Mouse (Mus musculus) limb, embryonic 13.5 days (tissue): ENCODE results near the gene Syt14. TPM values are rescaled to one million over a fixed set of nuclear protein-coding genes. Genes with fewer than 3 reads are reported as not detected.

Source experiments
- ATAC-seq: fragments of 200-750 bp; cut with Nextera tagmentation; 2 replicates; pipeline ENCODE4 v1.8.0; 2017; ENCODE audit warnings: low read depth, moderate number of reproducible peaks, moderate TSS enrichment; ENCODE audit not compliant: low FRiP score
- H3K27ac ChIP-seq: fragments of 300-500 bp; sonication (generic); 2 replicates; pipeline ENCODE4 v1.5.1; 2015; ENCODE audit warnings: inconsistent platforms, mild to moderate bottlenecking, moderate library complexity
- H3K27me3 ChIP-seq: fragments of 300-500 bp; sonication (generic); 2 replicates; pipeline ENCODE4 v1.6.1; 2015; ENCODE audit warnings: mild to moderate bottlenecking, inconsistent platforms
- H3K36me3 ChIP-seq: fragments of 300-500 bp; sonication (generic); 2 replicates; pipeline ENCODE4 v1.6.1; 2015; ENCODE audit warnings: inconsistent platforms, mild to moderate bottlenecking, moderate library complexity
- H3K4me1 ChIP-seq: fragments of 300-500 bp; sonication (generic); 2 replicates; pipeline ENCODE4 v1.6.1; 2015; ENCODE audit warnings: inconsistent platforms
- H3K4me2 ChIP-seq: fragments of 300-500 bp; sonication (generic); replicated peaks from 2 replicates; pipeline ENCODE4 v1.6.1; 2015; ENCODE audit warnings: inconsistent platforms, mild to moderate bottlenecking, moderate library complexity
- H3K4me3 ChIP-seq: fragments of 300-500 bp; sonication (generic); 2 replicates; pipeline ENCODE4 v1.5.1; 2015; ENCODE audit warnings: moderate library complexity, mild to moderate bottlenecking, inconsistent platforms
- H3K9ac ChIP-seq: fragments of 300-500 bp; sonication (generic); 2 replicates; pipeline ENCODE4 v1.6.1; 2015; ENCODE audit warnings: mild to moderate bottlenecking, inconsistent platforms
- H3K9me3 ChIP-seq: fragments of 300-500 bp; sonication (generic); 2 replicates; pipeline ENCODE4 v1.6.1; 2016; ENCODE audit warnings: inconsistent platforms
- WGBS: fragments of 180-500 bp; shearing (Covaris S2); methylation state at CpG from one replicate; pipeline ENCODE4 v1.1.7; 2015; 5-methylcytosine and 5-hydroxymethylcytosine counted together
- polyA plus RNA-seq: library from polyadenylated mRNA; unstranded; fragments of >200 nt; fragmentation: Nextera tagmentation; extraction: Ambion mirVana; gene quantifications from 2 replicates; pipeline ENCODE4 v1.2.1, GENCODE M21; 2015

Gene Syt14
- polyA plus RNA-seq, 1 experiment from 2014 or later = 3.6 TPM

DNA sequence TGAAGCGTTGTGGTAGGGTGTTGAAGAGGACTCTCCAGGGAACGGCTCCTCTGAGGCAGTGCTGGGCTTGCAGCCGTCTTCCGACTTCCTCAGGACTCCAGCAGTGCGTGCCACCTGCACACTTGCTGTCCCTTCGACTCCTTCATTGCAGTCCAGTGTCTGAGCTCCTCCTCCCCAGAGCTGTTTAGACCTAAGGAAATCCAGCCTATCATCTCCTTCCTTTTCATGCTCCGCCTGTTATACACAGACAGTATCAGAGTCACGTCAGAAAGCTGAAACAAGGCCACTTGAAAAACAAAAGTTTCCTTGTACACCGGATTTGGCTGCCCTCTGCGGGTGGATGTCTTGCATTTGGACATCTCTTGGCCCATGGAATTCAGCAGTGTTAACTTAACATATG, 138.4 kb downstream of the Syt14 start:
- no peaks in the 10 kb centered on the region for H3K27me3 ChIP-seq
- peaks cover 8% of the 10 kb centered on the region for H3K4me1 ChIP-seq
- H3K4me2 ChIP-seq = no peak overlapping the region
- no peak overlapping the region for H3K4me3 ChIP-seq
- no peaks in the 10 kb centered on the region for H3K9me3 ChIP-seq
- H3K9ac ChIP-seq = no peak overlapping the region
- H3K36me3 ChIP-seq = no peaks in the 10 kb centered on the region
- no peak for ATAC-seq
- 64% methylated on average over 10 of the region's 10 CpGs for WGBS
- H3K27ac ChIP-seq = no peak overlapping the region

DNA sequence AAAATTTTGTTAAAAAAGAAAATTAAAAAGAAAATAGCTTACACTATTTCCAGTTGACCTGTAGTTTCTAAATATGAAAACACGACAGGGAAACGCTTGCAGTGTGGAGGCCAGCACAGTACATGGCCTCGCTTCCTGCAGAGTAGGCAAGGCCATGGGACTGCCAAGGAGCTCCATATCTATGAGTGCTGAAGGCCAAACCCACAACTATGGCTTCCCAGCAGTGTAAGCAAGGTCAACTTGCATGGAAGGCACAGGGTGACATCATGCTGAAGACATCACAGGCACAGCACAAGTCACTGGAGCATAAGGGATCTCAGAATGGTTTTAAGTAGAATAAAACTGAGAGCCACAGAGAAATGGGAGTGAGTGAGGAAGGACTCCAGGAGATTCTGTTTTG, 139.5 kb downstream of the Syt14 start:
- peaks cover 4% of the 10 kb centered on the region for H3K4me1 ChIP-seq
- H3K36me3 ChIP-seq = no peaks in the 10 kb centered on the region
- no peak overlapping the region for H3K27ac ChIP-seq
- 95% methylated on average over 3 of the region's 3 CpGs for WGBS
- no peaks in the 10 kb centered on the region for H3K27me3 ChIP-seq
- no peak overlapping the region for H3K9ac ChIP-seq
- H3K4me2 ChIP-seq = no peak overlapping the region
- no peaks in the 10 kb centered on the region for H3K9me3 ChIP-seq
- no peak for ATAC-seq
- H3K4me3 ChIP-seq = no peak overlapping the region

DNA sequence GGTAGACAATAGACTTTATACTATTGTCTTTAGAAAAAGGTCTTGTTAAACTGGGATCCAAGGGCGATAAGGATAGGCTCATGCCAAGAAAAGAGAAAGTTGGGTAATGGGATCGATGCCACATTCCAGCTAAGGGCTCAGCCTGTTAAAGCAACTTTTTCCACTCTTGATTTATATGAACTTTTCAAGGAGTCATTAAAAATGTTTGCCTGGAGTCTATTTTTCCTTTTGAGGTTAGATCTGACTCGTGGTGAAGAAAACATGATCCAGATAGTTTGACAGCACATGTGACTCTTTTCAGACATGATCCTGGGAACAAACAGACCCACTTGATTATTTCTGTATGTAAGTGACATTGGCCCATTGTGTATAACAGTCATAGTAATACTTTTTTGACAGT, 144.9 kb downstream of the Syt14 start:
- no peaks in the 10 kb centered on the region for H3K4me1 ChIP-seq
- no peak overlapping the region for H3K9ac ChIP-seq
- H3K27ac ChIP-seq = no peak overlapping the region
- WGBS = 65% methylated on average over 3 of the region's 3 CpGs
- H3K27me3 ChIP-seq = no peaks in the 10 kb centered on the region
- no peaks in the 10 kb centered on the region for H3K36me3 ChIP-seq
- no peak for ATAC-seq
- no peak overlapping the region for H3K4me2 ChIP-seq
- no peaks in the 10 kb centered on the region for H3K9me3 ChIP-seq
- no peak overlapping the region for H3K4me3 ChIP-seq

- Histone ChIP-seq H3K9ac (no peak overlapping the region), H3K36me3 (no peaks in the 10 kb centered on the region), H3K9me3 (no peaks in the 10 kb centered on the region), H3K4me2 (no peak overlapping the region), H3K4me3 (no peak overlapping the region), H3K27me3 (no peaks in the 10 kb centered on the region), H3K27ac (no peak overlapping the region), H3K4me1 (no peaks in the 10 kb centered on the region)
- 69% methylated on average over 2 of the region's 2 CpGs for WGBS
- no peak for ATAC-seq
Measured at GRCm38 (mm10) chr1:192882617-192883295, 152.8 kb downstream of the Syt14 start.

DNA sequence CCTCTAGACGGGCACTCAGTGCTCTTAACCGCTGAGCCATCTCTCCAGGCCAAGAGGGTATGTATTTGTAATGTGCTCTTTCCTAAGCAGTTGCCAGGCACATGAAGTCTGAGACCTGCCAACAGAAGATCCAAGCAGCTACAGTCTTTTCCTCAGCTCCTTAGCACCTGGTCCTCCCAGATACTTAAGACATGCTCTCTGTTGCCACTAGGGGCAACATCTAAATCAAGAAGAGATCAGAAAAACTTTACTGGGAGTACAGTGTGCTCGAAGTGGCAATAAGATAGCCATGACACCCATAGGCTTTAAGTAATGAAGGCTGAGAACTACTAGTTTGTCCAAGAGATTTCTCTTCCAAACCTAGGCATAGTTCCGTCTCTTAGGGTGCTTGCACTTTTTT, 155.4 kb downstream of the Syt14 start:
- 80% methylated on average over 4 of the region's 4 CpGs for WGBS

DNA sequence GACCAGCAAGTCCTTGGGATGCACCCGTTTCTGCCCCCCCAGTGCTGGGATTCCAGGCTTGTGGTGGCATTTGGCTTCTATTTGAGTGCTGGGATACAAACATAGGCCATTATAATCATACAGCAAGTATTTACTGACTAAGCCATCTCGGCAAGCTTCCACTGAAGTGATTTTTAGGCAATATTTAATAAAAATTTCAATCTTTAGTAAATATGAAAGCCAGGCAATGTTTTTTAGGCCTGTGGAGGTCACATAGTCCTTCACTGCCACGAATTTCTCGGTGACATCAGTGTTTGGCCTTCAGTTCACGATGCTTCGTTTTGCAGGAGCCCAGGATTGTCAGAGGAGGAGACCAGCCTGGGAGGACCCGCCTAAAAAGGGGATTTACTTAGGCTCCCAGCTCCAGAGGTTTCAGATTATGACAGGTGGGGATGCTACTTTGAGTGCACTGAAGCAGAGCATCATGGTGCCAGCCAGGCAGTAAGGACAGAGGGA, 156.4 kb downstream of the Syt14 start:
- Histone ChIP-seq H3K36me3 (no peaks in the 10 kb centered on the region), H3K27me3 (0 out of 2 replicates have a peak, but pooled peaks cover 3% of the 10 kb centered on the region), H3K9me3 (no peaks in the 10 kb centered on the region), H3K4me3 (no peak overlapping the region), H3K27ac (no peak overlapping the region), H3K9ac (no peak overlapping the region), H3K4me1 (no peaks in the 10 kb centered on the region), H3K4me2 (no peak overlapping the region)
- 83% methylated on average over 7 of the region's 7 CpGs for WGBS
- no peak for ATAC-seq

More for the DNA sequence above, 155.4 kb downstream of the Syt14 start:
- Histone ChIP-seq H3K4me3 (no peak overlapping the region), H3K4me2 (no peak overlapping the region), H3K27ac (no peak overlapping the region), H3K9ac (no peak overlapping the region), H3K4me1 (no peaks in the 10 kb centered on the region), H3K9me3 (no peaks in the 10 kb centered on the region), H3K27me3 (no peaks in the 10 kb centered on the region), H3K36me3 (no peaks in the 10 kb centered on the region)
- no peak for ATAC-seq

DNA sequence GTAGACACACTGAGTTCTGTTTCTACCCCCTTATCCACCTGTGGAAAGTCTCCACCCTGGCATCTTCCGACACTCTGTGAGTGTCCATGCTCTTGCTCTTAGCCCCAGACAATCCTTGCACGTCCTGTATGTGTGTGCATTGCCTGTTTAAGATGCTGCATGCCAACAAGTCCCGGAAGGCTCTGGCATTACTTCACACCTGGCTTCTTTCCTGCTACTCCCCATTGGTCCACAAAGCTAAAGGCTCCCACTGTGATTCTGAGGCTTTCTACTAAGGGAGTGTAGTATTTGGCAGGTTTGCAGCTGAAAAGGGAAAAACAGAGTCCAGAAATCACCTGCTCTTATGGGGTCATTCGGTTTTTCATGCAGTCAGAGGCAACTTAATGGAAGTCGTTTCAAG, 162.7 kb downstream of the Syt14 start:
- Histone ChIP-seq H3K4me3 (no peak overlapping the region), H3K4me1 (peaks cover 5% of the 10 kb centered on the region), H3K9ac (no peak overlapping the region), H3K4me2 (no peak overlapping the region), H3K27ac (no peak overlapping the region), H3K27me3 (0 out of 2 replicates have a peak, but pooled peaks cover 3% of the 10 kb centered on the region), H3K36me3 (no peaks in the 10 kb centered on the region), H3K9me3 (no peaks in the 10 kb centered on the region)
- ATAC-seq = no peak
- WGBS = 54% methylated on average over 5 of the region's 5 CpGs

DNA sequence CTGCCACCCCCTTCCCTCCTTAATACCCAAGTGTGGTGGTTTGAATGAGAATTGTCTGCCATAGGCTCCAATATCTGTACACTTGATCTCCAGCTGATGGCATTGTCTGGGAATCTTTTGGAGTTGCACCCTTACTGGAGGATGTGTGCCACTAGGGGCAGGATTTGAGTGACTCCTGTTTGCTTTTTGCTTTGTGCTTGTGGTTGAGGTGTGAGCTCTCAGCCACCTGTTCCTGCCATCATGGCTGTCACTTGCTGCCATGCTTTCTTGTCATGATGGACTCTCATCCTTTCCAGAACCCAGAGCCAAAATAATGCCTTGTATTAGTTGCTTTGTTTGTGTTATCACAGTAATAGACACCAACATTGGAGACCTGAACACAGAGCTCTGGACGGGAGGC, 165.8 kb downstream of the Syt14 start:
- Histone ChIP-seq H3K4me1 (peaks cover 5% of the 10 kb centered on the region), H3K36me3 (no peaks in the 10 kb centered on the region), H3K4me2 (no peak overlapping the region), H3K27me3 (no peaks in the 10 kb centered on the region), H3K9me3 (no peaks in the 10 kb centered on the region), H3K4me3 (no peak overlapping the region), H3K27ac (no peak overlapping the region), H3K9ac (no peak overlapping the region)
- no peak for ATAC-seq
- 81% methylated on average over 1 of the region's 1 CpGs for WGBS

DNA sequence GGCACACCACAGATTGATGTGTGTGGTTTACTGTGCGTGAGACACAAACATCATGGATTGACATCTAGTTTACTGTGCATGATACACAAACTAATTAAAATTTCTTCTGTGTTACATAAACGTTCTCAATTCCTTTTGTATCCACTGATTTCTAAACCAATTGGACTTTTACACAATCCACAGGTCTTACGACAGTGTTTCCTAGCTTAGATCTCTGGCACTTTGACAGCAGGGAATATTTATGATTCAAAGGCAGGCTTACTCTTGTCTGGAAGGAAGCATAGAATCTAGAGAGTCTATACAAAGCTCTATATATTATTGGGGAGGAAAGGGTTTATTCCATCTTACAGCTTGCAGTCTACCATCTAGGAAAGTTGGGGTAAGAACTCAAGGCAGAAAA, 171.1 kb downstream of the Syt14 start:
- no peaks in the 10 kb centered on the region for H3K36me3 ChIP-seq
- no peak overlapping the region for H3K4me3 ChIP-seq
- H3K4me2 ChIP-seq = no peak overlapping the region
- 72% methylated on average over 3 of the region's 3 CpGs for WGBS
- no peaks in the 10 kb centered on the region for H3K9me3 ChIP-seq
- no peak overlapping the region for H3K27ac ChIP-seq
- ATAC-seq = no peak
- H3K9ac ChIP-seq = no peak overlapping the region
- peaks cover 28% of the 10 kb centered on the region for H3K4me1 ChIP-seq
- no peaks in the 10 kb centered on the region for H3K27me3 ChIP-seq

- peak; percentile 62 for ATAC-seq
- Histone ChIP-seq H3K27ac (peak overlapping the region; percentile 80), H3K9ac (peak overlapping the region; percentile 25; the same call in 1 of the 2 replicates), H3K4me3 (no peak overlapping the region), H3K4me1 (peaks cover 48% of the 10 kb centered on the region), H3K27me3 (no peaks in the 10 kb centered on the region), H3K4me2 (peak overlapping the region; percentile 17; the same call in 1 of the 2 replicates), H3K36me3 (no peaks in the 10 kb centered on the region), H3K9me3 (no peaks in the 10 kb centered on the region)
- 24% methylated on average over 5 of the region's 5 CpGs for WGBS
Measured at GRCm38 (mm10) chr1:192861305-192861960, 174.1 kb downstream of the Syt14 start.

DNA sequence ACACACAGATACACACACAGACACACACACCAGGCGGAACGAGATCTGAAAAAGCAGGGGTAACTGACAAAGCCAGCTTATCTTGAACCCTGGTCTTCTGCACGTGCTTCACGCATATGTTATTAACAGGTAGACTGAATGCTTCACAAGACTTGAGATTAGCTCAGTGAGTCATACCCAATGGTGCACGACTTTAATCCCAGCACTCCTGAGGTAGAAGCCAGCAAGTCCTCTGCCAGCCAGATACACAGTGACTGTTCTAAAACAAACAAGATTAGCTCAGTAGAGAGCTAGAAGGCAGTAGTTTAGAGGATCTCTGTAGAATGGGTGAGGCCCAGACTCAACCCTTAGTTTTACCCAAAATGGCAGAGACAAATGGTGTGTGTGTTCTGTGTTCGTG, 175.3 kb downstream of the Syt14 start:
- H3K4me2 ChIP-seq = no peak overlapping the region
- WGBS = 76% methylated on average over 6 of the region's 6 CpGs
- peaks cover 54% of the 10 kb centered on the region for H3K4me1 ChIP-seq

DNA sequence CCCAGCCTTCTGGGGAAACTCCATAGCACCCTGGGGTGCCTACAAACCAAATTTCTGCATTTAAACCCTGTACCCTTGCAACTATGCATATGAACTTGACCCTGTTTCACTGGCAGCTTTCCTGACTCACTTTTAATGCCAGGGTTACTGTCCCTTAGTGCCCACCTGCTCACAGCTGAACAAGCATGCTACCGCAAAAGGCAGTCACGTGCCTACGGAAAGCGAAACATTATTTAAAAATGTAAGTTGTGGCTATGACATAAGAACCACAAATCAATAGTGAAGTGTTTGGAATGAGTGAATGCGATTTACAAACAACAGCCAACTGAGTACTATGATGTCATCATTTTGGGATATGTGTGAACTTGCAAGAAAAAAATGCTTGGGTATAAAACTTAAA, 178.0 kb downstream of the Syt14 start:
- Histone ChIP-seq H3K4me3 (no peak overlapping the region), H3K36me3 (no peaks in the 10 kb centered on the region), H3K27ac (no peak overlapping the region), H3K9me3 (no peaks in the 10 kb centered on the region), H3K4me2 (no peak overlapping the region), H3K27me3 (no peaks in the 10 kb centered on the region), H3K4me1 (peaks cover 66% of the 10 kb centered on the region), H3K9ac (no peak overlapping the region)
- no peak for ATAC-seq
- 72% methylated on average over 5 of the region's 5 CpGs for WGBS

More for the DNA sequence above, 175.3 kb downstream of the Syt14 start:
- no peaks in the 10 kb centered on the region for H3K9me3 ChIP-seq
- no peaks in the 10 kb centered on the region for H3K36me3 ChIP-seq
- H3K4me3 ChIP-seq = no peak overlapping the region
- H3K27ac ChIP-seq = no peak overlapping the region
- no peaks in the 10 kb centered on the region for H3K27me3 ChIP-seq
- no peak overlapping the region for H3K9ac ChIP-seq
- no peak for ATAC-seq
